Mouse (Mus musculus): Measurements from ENCODE around the gene Ace3.

- TF ChIP-seq EP300 (IDR thresholded peaks at IDR 0.05; ENCODE audit: low read depth) = no peak
- no peak for TF ChIP-seq CTCF (IDR thresholded peaks at IDR 0.05; ENCODE audit: low read depth)
These were observed 19.4 kb upstream of the Ace3 start for GRCm38 (mm10) chr11:105975050-105975449.

All from liver, postnatal 0 days (tissue).